Mouse (Mus musculus): ENCODE data around the gene Cnga2.

GRCm38 (mm10) chrX:72023542-72023941 lies 31.9 kb downstream of the Cnga2 start:
- TF ChIP-seq HCFC1 (IDR thresholded peaks at IDR 0.05; ENCODE audit: borderline replicate concordance, insufficient read depth, low read length) (no peak), ZNF384 (IDR thresholded peaks at IDR 0.05; ENCODE audit: low read depth, low read length) (no peak), MAFK (IDR thresholded peaks at IDR 0.05; ENCODE audit: insufficient read depth, low read depth, low read length) (no peak), ZC3H11A (IDR thresholded peaks at IDR 0.05; ENCODE audit: borderline replicate concordance, low read depth, low read length) (no peak), CHD2 (IDR thresholded peaks at IDR 0.05; ENCODE audit: low read depth, low read length) (no peak)
